Mouse (Mus musculus): ENCODE results near the gene Cep78.

DNA sequence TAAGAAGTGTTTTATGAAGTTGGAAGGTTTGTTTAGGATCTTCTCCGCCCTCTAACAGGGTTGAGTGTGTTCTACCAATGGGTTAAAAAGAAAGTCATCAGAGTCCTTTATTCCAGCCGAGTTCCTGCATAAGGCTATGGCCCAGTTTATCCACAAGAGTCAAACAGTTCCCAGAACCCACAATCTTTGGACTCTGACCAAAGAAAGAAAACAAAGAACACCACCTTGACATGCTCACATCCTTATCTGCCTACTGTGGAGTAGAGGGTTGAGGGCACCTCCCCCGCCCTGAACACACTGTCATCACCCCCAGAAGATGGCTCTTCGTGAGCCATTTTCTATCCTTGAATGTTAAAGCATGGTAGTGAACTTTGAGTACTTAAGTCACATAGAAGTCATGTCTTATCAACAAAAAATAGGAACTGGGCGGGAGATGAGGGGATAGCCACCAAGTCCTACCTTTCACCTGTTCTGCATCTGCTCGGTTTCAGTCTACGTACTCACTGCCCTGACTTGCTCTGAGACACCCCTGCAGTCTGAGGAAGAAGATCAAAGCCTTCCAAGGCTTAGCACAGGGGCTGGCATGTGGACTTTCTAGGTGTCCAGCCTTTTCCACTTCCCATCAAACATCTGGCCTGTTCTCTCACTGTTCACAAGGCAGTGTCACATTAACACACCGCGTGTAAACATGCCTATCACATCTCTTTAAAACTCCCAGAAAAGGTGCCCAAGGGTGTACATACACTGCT is 71.4 kb downstream of the Cep78 start:
- no peak for TF ChIP-seq USF1 (IDR thresholded peaks at IDR 0.05; ENCODE audit: low read depth)
- no peak for TF ChIP-seq TCF12 (IDR thresholded peaks at IDR 0.05; ENCODE audit: insufficient read depth, poor library complexity, severe bottlenecking)
- TF ChIP-seq MAX (IDR thresholded peaks at IDR 0.05; ENCODE audit: low read depth): no peak
- no peak for TF ChIP-seq POLR2A (IDR thresholded peaks at IDR 0.05; ENCODE audit: insufficient read length, low read depth)

Data from myocyte (in vitro differentiated cells).